Mouse (Mus musculus) hindbrain, embryonic 16.5 days (tissue): Measurements from ENCODE around the gene Eid2. TPM values are rescaled to one million over a fixed set of nuclear protein-coding genes. Genes with fewer than 3 reads are reported as not detected.

Source experiments
- ATAC-seq: fragments of 200-750 bp; cut with Nextera tagmentation; 2 replicates; pipeline ENCODE4 v1.8.0; 2017; ENCODE audit warnings: moderate TSS enrichment, moderate library complexity
- H3K27ac ChIP-seq: fragments of 300-500 bp; sonication (generic); 2 replicates; pipeline ENCODE4 v1.5.1; 2014; ENCODE audit warnings: low read depth, mild to moderate bottlenecking, control low read depth, low read length, moderate library complexity
- H3K27me3 ChIP-seq: fragments of 300-500 bp; sonication (generic); replicated peaks from 2 replicates; pipeline ENCODE4 v1.6.1; 2014; ENCODE audit warnings: low read length; ENCODE audit not compliant: control insufficient read depth, insufficient read depth
- H3K36me3 ChIP-seq: fragments of 300-500 bp; sonication (generic); 2 replicates; pipeline ENCODE4 v1.6.1; 2014; ENCODE audit warnings: mild to moderate bottlenecking, low read length, moderate library complexity, mixed read lengths; ENCODE audit not compliant: control insufficient read depth, insufficient read depth
- H3K4me1 ChIP-seq: fragments of 300-500 bp; sonication (generic); 2 replicates; pipeline ENCODE4 v1.6.1; 2014; ENCODE audit warnings: low read depth, low read length; ENCODE audit not compliant: control insufficient read depth, insufficient read depth
- H3K4me2 ChIP-seq: fragments of 300-500 bp; sonication (generic); 2 replicates; pipeline ENCODE4 v1.6.1; 2014; ENCODE audit warnings: mild to moderate bottlenecking, low read length, control low read depth, moderate library complexity
- H3K4me3 ChIP-seq: fragments of 300-500 bp; sonication (generic); 2 replicates; pipeline ENCODE4 v1.5.1; 2014; ENCODE audit warnings: mild to moderate bottlenecking, low read length, control low read depth, moderate library complexity
- H3K9ac ChIP-seq: fragments of 300-500 bp; sonication (generic); 2 replicates; pipeline ENCODE4 v1.6.1; 2014; ENCODE audit warnings: low read depth, mild to moderate bottlenecking, control low read depth, low read length, moderate library complexity
- H3K9me3 ChIP-seq: fragments of 300-500 bp; sonication (generic); 2 replicates; pipeline ENCODE4 v1.6.1; 2014; ENCODE audit warnings: mild to moderate bottlenecking, low read length, moderate library complexity; ENCODE audit not compliant: control insufficient read depth
- WGBS: fragments of 180-500 bp; shearing (Covaris S2); extraction: QIAGEN DNeasy Blood & Tissue Kit; methylation state at CpG from one replicate; pipeline ENCODE4 v1.1.7; 2014; 5-methylcytosine and 5-hydroxymethylcytosine counted together
- polyA plus RNA-seq: library from polyadenylated mRNA; unstranded; fragments of >200 nt; fragmentation: Nextera tagmentation; extraction: Ambion mirVana; gene quantifications from 2 replicates; pipeline ENCODE4 v1.2.1, GENCODE M21; 2015

Eid2 gene
- polyA plus RNA-seq, 1 experiment from 2014 or later, result 3.7 TPM

DNA sequence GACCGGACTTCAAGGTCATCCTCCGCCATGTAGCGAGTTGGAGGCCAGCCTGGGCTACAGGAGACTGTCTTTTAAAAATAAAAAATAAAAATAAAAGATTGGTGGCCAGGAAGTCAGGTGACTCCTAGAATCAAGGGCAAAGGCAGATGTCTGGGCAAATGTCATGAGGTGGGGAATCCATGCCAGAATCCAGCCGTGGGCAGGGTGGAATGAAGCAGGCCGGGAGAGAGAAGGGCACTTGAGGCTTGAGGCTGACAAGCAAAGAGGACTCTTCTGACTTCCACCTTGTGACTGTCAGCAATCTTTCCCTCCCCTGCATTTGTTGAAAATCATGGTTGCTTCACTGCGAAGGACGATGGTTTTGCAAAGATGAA is 10.6 kb downstream of the Eid2 start:
- Histone ChIP-seq H3K9me3 (no peaks in the 10 kb centered on the region), H3K4me2 (peak overlapping the region; percentile 94), H3K4me1 (peaks cover 11% of the 10 kb centered on the region), H3K9ac (peak overlapping the region; percentile 96), H3K36me3 (0 out of 2 replicates have a peak, but pooled peaks cover under 1% of the 10 kb centered on the region), H3K27me3 (no peaks in the 10 kb centered on the region), H3K27ac (peak overlapping the region; percentile 86), H3K4me3 (peak overlapping the region; percentile 76)
- 82% methylated on average over 7 of the region's 7 CpGs for WGBS
- ATAC-seq, result no peak

DNA sequence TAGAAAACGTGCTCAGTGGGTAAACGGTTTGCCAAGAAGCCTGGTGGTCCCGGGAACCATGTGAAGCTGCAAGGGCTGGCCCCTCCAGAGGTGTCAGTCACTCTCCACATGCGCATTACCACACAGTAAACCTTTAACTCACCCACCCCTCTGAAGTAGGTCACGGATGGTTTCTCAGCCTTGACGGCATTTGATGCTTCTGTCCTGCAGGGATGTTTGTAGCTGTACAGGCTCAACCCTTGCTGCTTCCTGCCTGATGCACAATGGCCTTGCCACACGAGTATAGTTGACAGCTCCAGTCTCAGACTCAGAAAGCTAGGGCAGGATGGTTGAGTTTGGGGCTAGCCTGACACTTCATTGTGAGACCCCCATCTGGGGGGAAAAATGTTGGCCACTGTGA is 12.9 kb downstream of the Eid2 start:
- Histone ChIP-seq H3K4me1 (peaks cover 11% of the 10 kb centered on the region), H3K4me3 (no peak overlapping the region), H3K9ac (no peak overlapping the region), H3K9me3 (no peaks in the 10 kb centered on the region), H3K36me3 (no peaks in the 10 kb centered on the region), H3K4me2 (no peak overlapping the region), H3K27ac (no peak overlapping the region), H3K27me3 (no peaks in the 10 kb centered on the region)
- ATAC-seq, result no peak
- WGBS, result 82% methylated on average over 7 of the region's 7 CpGs

DNA sequence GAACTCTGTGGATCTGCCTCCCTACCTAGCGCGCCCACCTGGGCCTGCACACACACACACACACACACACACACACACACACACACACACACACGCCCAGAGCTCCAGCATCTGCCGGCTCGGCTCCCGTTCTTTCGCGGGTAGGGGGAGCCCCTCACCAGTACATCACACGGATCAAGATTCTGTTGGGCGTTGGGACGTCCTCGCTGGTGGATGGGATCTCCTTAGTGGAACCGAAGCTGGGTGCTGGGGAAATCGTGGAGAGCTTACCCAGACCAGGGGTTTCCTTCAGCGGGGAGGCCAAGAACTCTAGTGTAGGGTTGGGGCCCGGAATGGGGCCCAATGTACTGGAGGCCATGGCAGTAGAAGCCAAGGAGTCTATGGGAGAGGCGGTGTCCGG is 22.5 kb downstream of the Eid2 start:
- WGBS, result 1% methylated on average over 16 of the region's 18 CpGs
- peaks cover 19% of the 10 kb centered on the region for H3K27me3 ChIP-seq
- no peaks in the 10 kb centered on the region for H3K36me3 ChIP-seq
- H3K4me1 ChIP-seq, result peaks cover 11% of the 10 kb centered on the region
- peak overlapping the region; percentile 36 for H3K4me3 ChIP-seq
- peak overlapping the region; percentile 53 for H3K4me2 ChIP-seq
- no peaks in the 10 kb centered on the region for H3K9me3 ChIP-seq
- no peak for ATAC-seq
- H3K9ac ChIP-seq, result peak overlapping the region; percentile 59; the same call in 1 of the 2 replicates
- no peak overlapping the region for H3K27ac ChIP-seq

DNA sequence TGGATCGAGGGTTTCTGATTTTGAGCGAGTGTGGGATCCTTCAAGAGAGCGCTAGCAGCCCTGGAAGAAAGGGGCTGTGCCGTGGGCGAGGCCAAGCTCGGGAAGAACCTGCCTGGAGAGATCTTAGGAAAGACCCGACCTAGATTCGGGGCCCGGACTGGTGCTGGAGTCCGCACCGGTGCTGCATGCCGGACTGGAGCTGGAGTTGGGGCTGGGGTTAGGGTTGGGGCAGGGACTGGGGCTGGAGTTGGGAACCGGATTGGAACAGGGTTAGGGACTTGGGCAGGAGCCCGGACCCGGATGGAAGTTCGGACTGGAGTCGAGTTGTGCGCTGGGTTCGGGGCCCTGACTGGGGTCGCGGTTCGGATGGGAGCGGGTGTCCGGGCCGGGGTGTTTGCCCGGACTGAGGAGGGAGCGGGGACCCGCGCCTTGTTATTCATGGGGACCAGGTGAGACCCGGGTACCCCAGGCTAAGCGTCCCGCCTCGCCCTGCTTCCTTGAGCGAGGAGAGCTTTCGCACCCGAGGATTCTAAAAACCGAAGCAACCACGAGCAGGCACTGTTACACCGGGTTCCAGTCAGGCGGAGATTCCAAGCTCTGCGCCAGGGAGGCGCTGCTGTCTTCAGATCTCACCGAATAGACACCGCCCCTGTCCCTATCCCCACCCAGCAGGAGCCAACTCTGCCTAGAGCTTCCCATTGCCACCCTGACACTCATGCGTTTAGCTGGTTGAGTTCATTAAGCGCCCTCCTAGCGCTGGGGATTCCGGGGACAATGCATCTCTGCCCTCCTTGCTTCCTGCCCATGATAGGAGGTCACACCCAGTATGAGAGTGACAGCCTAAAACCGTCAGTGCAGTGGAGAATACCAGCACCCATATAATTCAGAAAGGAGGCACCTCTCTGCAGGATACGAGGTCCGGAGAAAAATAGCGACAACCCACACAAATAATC is 23.2 kb downstream of the Eid2 start, which contains the start of gene Selenov:
Selenov (minus strand) TSS at position 549 of the 953 bp plus-strand sequence.
- Histone ChIP-seq H3K9ac (peak within 1 kb of the TSS; percentile 59), H3K36me3 (no peaks in the 10 kb centered on the region), H3K4me3 (peak within 1 kb of the TSS; percentile 36), H3K4me2 (peak within 1 kb of the TSS; percentile 53), H3K9me3 (no peaks in the 10 kb centered on the region), H3K27me3 (peaks cover 21% of the 10 kb centered on the region), H3K4me1 (peaks cover 11% of the 10 kb centered on the region), H3K27ac (no peak within 1 kb of the TSS)
- WGBS, result under 1% methylated on average over 48 of the region's 52 CpGs
- no peak for ATAC-seq

DNA sequence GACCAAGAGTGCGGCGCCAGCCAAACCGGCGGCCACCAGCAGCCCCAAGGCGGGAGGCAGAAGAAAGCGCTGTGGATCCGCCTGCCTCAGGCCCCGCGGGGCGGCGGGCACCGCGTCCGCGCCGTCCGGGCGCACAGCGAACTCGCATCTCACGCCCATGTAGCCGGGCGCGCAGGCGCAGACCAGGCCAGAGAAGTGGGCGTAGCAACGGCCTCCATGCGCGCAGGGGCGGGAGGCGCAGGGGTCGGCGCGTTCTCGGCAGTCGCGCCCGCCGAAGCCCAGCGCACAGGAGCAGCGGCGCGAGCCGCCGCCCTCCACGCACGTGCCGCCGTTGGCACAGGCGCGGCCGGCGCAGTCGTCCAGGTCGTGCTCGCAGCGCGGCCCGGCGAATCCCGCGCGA is 26.8 kb downstream of the Eid2 start:
- Histone ChIP-seq H3K27me3 (peaks cover 16% of the 10 kb centered on the region), H3K9me3 (no peaks in the 10 kb centered on the region), H3K36me3 (no peaks in the 10 kb centered on the region), H3K4me2 (peak overlapping the region; percentile 82), H3K27ac (no peak overlapping the region), H3K4me1 (peaks cover 18% of the 10 kb centered on the region), H3K9ac (peak overlapping the region; percentile 71), H3K4me3 (peak overlapping the region; percentile 62)
- ATAC-seq, result peak; percentile 82
- WGBS, result 2% methylated on average over 62 of the region's 63 CpGs

DNA sequence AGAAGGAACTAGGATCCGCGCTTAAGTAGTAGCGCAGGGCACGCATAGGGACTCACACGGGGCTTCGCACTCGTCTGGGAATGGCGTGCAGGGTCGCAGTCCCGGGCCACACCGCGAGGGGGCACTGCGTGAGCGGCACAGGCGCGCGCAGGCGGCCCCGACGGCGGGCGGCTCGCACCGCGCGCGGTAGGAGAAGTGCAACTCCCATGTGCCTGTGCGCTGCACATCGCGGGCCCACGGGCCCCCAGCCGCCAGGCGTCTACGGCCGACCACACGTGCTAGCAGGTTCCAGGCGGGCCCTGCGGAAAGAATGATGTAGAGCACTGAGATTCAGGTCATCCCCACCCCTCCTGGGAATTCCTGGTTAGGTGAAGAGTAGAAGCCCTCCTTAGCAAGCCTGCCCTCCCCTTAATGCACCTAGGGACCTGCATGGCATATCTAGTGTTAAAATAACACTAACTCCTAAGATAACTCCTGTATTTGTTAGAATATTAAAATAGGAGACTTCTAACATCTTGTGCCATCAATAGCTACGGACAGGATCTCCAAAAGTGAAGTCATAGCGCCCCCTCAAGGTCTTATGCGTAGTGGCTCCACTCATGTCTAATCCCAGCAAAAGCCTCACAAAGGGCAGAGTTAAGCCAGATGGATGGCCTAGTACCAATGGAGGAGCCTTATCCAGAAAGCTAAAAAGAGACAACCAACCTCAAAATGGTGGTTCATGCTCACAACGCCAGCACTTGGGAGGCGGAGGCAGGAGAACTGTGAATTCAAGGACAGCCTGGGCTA is 31.4 kb downstream of the Eid2 start:
- H3K36me3 ChIP-seq, result no peaks in the 10 kb centered on the region
- peaks cover 3% of the 10 kb centered on the region; the same call in 1 of the 2 replicates for H3K27me3 ChIP-seq
- peak overlapping the region; percentile 56 for H3K4me2 ChIP-seq
- no peak overlapping the region for H3K27ac ChIP-seq
- WGBS, result 5% methylated on average over 42 of the region's 43 CpGs
- peak overlapping the region; percentile 24; the same call in 1 of the 2 replicates for H3K4me3 ChIP-seq
- peak; percentile 34 for ATAC-seq
- peaks cover 20% of the 10 kb centered on the region for H3K4me1 ChIP-seq
- no peaks in the 10 kb centered on the region for H3K9me3 ChIP-seq
- H3K9ac ChIP-seq, result peak overlapping the region; percentile 52

DNA sequence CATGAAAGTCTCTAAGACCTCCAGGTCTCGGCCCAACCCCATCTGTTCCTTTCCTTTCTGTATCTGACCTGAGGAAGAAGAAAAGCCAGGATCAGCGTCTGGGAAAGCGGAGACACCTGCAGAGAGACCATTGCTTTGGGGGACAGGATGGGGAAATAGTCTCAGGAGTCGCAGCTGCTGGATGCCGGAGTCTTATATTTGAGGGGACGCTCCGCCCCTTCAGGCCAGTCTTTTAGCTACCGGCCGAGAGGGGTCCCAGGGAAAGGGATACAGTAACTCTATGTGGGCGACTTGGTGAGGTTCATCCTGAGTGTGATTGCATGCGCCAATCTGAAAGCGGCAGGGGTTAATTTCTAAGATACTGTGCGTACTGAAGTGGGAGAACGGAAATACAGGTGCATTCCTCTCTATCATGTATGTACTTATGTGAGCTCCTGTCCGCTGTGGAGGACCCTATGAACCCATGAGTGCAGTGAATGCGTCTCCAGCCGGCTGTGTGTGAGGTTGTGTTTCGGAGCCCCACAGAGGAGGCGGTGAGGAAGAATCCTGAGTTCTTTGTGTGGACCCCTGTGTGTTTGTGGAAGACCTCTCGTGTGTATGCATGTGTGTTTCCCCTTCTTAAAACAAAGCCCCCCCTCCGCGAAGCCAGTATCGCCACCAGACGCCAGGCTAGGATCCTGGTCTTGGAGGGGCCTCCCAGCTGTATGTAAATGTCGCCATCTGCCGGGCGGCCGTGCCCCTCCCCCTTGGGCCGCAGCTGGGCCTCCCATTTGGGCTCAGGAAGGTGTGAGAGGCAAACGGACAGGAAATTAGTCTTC is 34.1 kb downstream of the Eid2 start, which contains the start of gene Dll3:
Dll3 (minus strand) TSS at position 623 of the 818 bp plus-strand sequence.
- peak within 1 kb of the TSS; percentile 46 for H3K4me3 ChIP-seq
- peak within 1 kb of the TSS; percentile 54 for H3K27ac ChIP-seq
- H3K4me1 ChIP-seq, result peaks cover 20% of the 10 kb centered on the region
- no peaks in the 10 kb centered on the region for H3K27me3 ChIP-seq
- WGBS, result 2% methylated on average over 30 of the region's 30 CpGs
- ATAC-seq, result peak; percentile 74
- H3K36me3 ChIP-seq, result peaks cover 20% of the 10 kb centered on the region
- peak within 1 kb of the TSS; percentile 72 for H3K4me2 ChIP-seq
- peak within 1 kb of the TSS; percentile 70 for H3K9ac ChIP-seq
- H3K9me3 ChIP-seq, result no peaks in the 10 kb centered on the region

DNA sequence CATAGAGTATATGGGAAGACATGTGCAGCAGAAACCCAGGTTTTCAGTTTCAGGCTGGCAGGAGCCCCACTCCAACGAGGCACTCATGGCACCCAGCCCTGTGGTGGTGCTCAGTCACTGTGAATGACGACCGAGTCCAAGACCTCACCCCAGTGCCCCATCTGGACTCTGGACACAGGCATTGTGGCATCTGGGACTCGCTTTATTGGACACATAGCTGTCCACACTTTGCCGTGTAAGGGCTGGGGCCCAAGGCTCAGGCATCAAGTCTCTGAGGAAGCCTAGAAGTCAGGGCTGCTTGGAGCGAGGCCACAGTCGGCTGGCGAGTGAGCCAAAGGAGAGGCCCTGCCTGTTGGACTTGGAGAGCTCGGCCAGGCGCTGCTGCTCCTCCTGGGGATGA is 38.0 kb downstream of the Eid2 start:
- WGBS, result 76% methylated on average over 10 of the region's 10 CpGs
- H3K36me3 ChIP-seq, result peaks cover 35% of the 10 kb centered on the region

More for the DNA sequence above, 38.0 kb downstream of the Eid2 start:
- H3K4me2 ChIP-seq, result no peak overlapping the region
- no peaks in the 10 kb centered on the region for H3K9me3 ChIP-seq
- no peak overlapping the region for H3K4me3 ChIP-seq
- no peak overlapping the region for H3K9ac ChIP-seq
- no peak overlapping the region for H3K27ac ChIP-seq
- no peak for ATAC-seq
- H3K27me3 ChIP-seq, result no peaks in the 10 kb centered on the region
- peaks cover 15% of the 10 kb centered on the region for H3K4me1 ChIP-seq
